Mouse (Mus musculus) frontal cortex, postnatal 36 days (tissue): ENCODE measurements around the gene Vps35l.

Experiments used
- DNase-seq, 2 experiments: peaks; one replicate each; pipeline ENCODE4 v3.0.0; 2022; ENCODE audit warnings: low spot score in 2 of 2

Gene Vps35l

GRCm38 (mm10) chr7:118739975-118740531, at the start of gene Vps35l:
Vps35l (plus strand) TSS chr7:118740226.
- peak; percentile 68 to 77 for DNase-seq

DNA sequence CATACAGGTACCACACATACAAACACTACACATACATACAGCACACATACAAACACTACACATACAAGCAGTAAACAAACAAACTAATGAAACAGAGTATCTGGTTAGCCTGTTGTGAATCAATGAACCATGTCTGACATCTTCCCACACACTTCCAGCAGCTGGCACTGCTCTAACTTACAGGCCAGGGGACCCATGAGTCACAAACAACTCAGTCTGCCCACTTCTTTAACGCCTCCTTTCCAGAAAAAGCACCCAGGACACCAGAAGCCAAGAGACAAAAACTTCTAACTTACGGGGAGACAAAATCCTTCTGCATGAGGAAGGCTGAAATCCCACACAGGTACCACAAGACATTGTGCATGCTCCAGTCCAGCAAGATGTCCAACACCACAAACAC, 48.7 kb upstream of the Vps35l start:
- no peak for DNase-seq

DNA sequence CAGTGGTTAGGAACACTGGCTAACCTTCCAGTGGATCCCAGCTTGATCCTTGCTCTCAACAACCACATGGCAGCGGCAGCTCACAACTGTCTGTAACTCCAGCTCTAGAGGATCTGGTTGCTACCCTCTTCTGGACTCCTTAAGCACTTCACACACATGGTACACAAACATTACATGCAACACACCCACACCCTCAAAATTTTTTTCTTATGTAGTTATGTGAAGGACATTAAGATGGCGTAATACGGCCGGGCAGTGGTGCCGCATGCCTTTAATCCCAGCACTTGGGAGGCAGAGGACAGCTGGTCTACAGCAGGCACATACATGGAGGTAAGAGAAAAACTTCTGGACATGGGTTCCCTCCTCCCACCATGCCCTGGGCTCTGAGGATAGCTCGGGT, 43.9 kb upstream of the Vps35l start:
- no peak for DNase-seq

DNA sequence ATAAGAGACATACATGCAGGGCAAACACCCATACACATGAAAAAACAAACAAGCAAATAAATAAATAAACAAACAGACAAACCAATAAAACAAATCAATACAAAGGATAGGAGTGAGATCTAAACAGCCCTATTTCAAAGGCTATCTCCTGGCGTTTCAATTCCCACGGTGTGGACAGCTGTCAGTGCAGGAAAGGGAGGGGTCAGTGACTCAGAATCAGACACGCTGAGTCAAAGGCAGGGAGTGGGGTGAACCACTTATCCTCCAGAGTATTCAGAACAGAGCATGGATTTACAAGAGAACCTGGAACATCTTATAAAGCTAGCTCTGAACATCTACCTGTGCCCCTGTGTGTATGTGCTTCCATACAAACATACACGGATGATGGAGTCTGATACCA, 42.9 kb upstream of the Vps35l start:
- no peak for DNase-seq

DNA sequence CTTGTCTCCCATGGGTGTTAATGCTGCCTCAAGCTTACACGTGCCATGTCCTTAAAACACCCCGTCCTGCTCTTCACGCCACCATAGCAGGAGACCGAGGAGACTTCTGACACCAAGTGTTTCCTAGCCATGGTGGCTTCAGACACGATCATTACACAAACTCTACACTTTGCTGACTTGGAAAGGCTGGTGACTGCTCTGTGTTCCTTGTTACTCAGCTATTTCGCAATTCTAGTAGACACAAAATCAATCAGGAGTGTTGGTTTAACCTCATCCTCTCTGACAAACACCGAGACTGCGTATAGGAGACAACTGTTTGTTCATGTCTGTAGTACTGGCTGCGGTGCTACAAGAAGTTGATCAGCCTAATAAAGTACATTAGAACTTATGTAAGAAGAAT, 41.1 kb upstream of the Vps35l start:
- no peak for DNase-seq

- DNase-seq = no peak
Measured at GRCm38 (mm10) chr7:118703144-118703561, 36.9 kb upstream of the Vps35l start.

- DNase-seq = no peak
Measured at GRCm38 (mm10) chr7:118704001-118704850, 35.8 kb upstream of the Vps35l start.

GRCm38 (mm10) chr7:118705101-118705961, 34.7 kb upstream of the Vps35l start, which contains the start of gene Gde1:
Gde1 (minus strand) TSS chr7:118705778.
- peak; percentile 90 to 94 for DNase-seq

- no peak for DNase-seq
Measured at GRCm38 (mm10) chr7:118706051-118706450, 34.0 kb upstream of the Vps35l start.

GRCm38 (mm10) chr7:118706488-118706887, 33.5 kb upstream of the Vps35l start:
- DNase-seq = no peak

GRCm38 (mm10) chr7:118707216-118707615, 32.8 kb upstream of the Vps35l start:
- no peak for DNase-seq

- DNase-seq = no peak
Measured at GRCm38 (mm10) chr7:118708002-118708401, 32.0 kb upstream of the Vps35l start.

GRCm38 (mm10) chr7:118710776-118711175, 29.2 kb upstream of the Vps35l start:
- DNase-seq = no peak

DNA sequence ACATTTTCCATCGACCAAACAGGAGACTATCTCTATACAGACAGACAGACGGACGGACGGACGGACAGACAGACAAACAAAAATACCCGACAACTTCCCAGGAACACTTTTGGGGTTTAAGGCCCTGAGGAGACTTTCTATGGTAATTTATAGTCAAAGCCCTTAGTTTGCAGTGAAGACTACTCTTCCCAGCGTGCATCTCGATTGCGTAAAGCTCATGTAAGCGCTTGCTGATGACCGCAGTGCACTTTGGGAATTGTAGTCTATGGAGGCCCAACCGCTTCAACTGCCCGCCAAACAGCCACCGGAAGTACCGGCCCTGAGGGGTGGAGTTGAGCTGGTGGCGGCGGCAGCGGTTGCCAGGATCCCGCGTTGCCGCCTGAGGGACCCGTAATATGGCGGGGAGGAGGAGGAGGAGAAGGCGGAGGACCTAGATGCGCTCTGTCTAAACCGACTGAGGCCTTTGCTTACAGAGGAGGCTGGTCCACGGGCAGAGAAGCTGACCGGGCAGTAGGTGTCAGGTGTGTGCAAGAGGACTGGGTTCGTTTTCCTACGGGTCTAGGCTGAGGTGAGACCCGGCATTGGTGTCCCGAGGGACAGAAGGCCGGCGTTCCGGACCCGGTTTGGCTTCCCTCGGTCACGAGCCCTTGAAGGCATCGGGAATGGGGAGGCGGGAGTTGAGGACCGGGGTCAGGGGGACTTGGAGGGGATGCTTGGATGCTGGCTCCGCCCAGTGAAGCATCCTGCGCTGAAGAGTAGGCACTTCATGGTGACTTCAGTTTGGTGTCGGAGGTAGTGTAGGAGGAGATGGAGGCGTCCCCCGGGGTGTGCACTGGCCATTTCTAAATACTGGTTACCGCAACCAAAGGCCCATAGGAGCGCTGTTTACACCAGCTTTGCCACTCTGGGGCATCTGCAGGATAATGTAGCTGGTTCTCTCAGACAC, 27.5 kb upstream of the Vps35l start, which contains the start of gene Ccp110:
TSS of gene Ccp110 (plus strand) at position 325 of the 946 bp plus-strand sequence.
- peak; percentile 93 to 96 for DNase-seq

GRCm38 (mm10) chr7:118714873-118715272, 25.2 kb upstream of the Vps35l start:
- no peak for DNase-seq

- DNase-seq = no peak
Measured at GRCm38 (mm10) chr7:118718066-118718465, 22.0 kb upstream of the Vps35l start.

GRCm38 (mm10) chr7:118723927-118724326, 16.1 kb upstream of the Vps35l start:
- no peak for DNase-seq

- no peak for DNase-seq
Measured at GRCm38 (mm10) chr7:118725459-118725858, 14.6 kb upstream of the Vps35l start.

DNA sequence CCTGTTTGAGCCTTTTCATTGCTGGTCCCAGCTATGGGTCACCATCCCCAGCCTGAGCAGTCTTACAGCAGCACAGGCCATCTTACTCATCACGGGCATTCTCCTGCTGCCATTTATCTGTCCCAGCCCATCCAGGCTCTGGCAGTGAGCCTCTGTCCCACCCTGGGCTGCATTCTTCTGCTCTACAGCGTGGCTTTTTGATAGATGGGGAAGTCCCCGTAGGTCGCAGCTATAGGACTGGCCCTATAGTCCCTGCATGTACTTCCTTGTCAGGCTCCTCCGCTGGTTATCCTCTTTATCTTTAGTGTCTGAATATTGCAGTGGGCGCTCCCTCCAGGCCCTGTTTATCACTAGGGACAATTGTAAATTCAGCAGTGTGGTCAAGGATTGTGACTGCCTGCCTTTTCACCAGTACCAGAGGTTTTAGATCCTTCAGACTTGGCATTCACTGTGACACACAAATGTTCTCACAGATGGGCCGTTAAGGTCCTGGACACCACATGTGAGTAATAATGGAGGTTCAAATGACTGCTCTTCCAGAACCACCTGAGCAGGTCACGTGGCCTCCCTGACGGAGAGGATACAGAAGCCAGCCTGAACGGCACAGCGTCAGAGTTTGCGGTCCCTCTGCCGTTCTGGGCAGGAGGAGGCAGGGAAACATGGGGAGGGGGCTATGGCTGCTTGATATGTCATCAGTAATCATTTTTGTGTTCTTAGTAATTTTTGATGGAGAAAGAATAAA, 11.0 kb upstream of the Vps35l start:
- no peak for DNase-seq

DNA sequence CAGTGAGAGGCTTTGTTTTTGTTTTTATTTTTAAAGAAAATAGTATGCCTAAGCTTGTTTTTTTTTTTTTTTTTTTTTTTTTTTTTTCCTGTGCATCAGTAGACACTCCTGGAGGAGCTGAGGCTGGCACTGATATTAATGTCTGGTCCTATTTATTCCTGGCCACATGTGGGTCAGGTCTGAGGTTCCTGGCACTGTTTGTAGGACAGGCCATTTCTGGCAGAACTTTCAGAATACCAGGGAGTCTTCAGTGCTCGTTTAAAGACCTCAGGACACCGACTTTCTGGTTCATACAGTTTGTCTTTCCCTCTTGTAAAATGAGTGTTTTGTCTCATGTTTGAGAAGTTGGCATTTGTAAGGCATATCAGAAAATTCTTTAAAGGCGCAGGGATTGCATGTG, 8.2 kb upstream of the Vps35l start:
- no peak for DNase-seq
